Mouse (Mus musculus) kidney, adult 2 months (tissue): ENCODE data around the gene Tns3. TPM values are rescaled to one million over a fixed set of nuclear protein-coding genes. Genes with fewer than 3 reads are reported as not detected.
A peak's percentile ranks its signal among the peaks of the same experiment; 100 is the strongest.
"Not testable (repeated sequence)": the region's sequence is repeated elsewhere in the genome, so short reads cannot be mapped to it uniquely, and the experiment has no call there.

Experiments
- DNase-seq: peaks from one replicate; pipeline ENCODE4 v3.0.0; 2021
- H3K27ac ChIP-seq: fragments of 200-500 bp; 2 replicates; pipeline ENCODE4 v1.5.1; 2012; ENCODE audit warnings: low read depth, low read length, control low read depth, inconsistent platforms; ENCODE audit not compliant: insufficient read depth
- H3K27me3 ChIP-seq: fragments of 200-500 bp; replicated peaks from 2 replicates; pipeline ENCODE4 v1.6.1; 2012; ENCODE audit warnings: mild to moderate bottlenecking, moderate library complexity, low read length, inconsistent platforms; ENCODE audit not compliant: control insufficient read depth, insufficient read depth
- H3K36me3 ChIP-seq: fragments of 200-500 bp; 2 replicates; pipeline ENCODE4 v1.6.1; 2012; ENCODE audit warnings: mild to moderate bottlenecking, moderate library complexity, low read length, inconsistent platforms; ENCODE audit not compliant: control insufficient read depth, insufficient read depth
- H3K4me1 ChIP-seq: fragments of 200-500 bp; 2 replicates; pipeline ENCODE4 v1.6.1; 2011; ENCODE audit warnings: low read length; ENCODE audit not compliant: control insufficient read depth, insufficient read depth
- H3K4me3 ChIP-seq: fragments of 200-500 bp; 2 replicates; pipeline ENCODE4 v1.5.1; 2011; ENCODE audit warnings: mild to moderate bottlenecking, low read depth, low read length, control low read depth; ENCODE audit not compliant: insufficient read depth
- CTCF ChIP-seq: fragments of 200-500 bp; conservative IDR thresholded peaks from 2 replicates; pipeline ENCODE4 v1.5.1; 2011; ENCODE audit warnings: low read depth, mild to moderate bottlenecking, control low read depth, low read length, moderate library complexity, mixed read lengths; ENCODE audit not compliant: insufficient read depth, insufficient read length
- POLR2A ChIP-seq: fragments of 200-500 bp; IDR thresholded peaks from one replicate; pipeline ENCODE4 v1.6.1; 2011; ENCODE audit warnings: low read depth, low read length, control low read depth
- WGBS: fragments of 180-500 bp; shearing (Covaris S2); methylation state at CpG from one replicate; pipeline ENCODE4 v1.1.7; 2018; 5-methylcytosine and 5-hydroxymethylcytosine counted together
- polyA plus RNA-seq: library from polyadenylated mRNA; depleted of rRNA; stranded (reverse); fragments of >200 nt; gene quantifications from 2 replicates; pipeline ENCODE4 v1.2.3, GENCODE M21; 2012

Tns3 gene
- polyA plus RNA-seq, 1 experiment: 63.7 TPM

DNA sequence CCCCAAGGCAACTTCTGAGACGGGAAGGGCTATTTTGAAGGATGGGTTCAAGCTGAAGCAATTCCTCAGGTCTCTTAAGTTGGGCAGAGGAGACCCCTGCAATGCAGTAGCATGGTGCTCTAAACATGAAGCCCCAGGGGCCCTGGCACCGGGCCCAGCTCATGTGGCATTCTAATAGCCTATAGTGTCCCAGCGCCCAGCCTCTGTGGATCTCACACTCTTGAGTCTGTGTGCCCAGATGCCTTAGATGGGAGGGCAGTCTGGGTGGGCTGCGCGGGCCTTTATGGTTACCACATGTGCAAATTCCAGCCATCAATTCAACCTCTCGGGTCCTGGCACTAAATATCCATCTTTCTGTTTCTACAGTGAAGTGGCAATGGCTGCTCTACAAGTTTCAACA is 38.9 kb downstream of the Tns3 start:
- no peaks in the 10 kb centered on the region for H3K27me3 ChIP-seq
- TF ChIP-seq POLR2A (no peak), CTCF (no peak)
- H3K4me1 ChIP-seq: peaks cover 43% of the 10 kb centered on the region
- WGBS: 68% methylated on average over 6 of the region's 6 CpGs
- H3K4me3 ChIP-seq: no peak overlapping the region
- H3K36me3 ChIP-seq: no peaks in the 10 kb centered on the region
- peak overlapping the region; percentile 26; the same call in 1 of the 2 replicates for H3K27ac ChIP-seq
- no peak for DNase-seq

DNA sequence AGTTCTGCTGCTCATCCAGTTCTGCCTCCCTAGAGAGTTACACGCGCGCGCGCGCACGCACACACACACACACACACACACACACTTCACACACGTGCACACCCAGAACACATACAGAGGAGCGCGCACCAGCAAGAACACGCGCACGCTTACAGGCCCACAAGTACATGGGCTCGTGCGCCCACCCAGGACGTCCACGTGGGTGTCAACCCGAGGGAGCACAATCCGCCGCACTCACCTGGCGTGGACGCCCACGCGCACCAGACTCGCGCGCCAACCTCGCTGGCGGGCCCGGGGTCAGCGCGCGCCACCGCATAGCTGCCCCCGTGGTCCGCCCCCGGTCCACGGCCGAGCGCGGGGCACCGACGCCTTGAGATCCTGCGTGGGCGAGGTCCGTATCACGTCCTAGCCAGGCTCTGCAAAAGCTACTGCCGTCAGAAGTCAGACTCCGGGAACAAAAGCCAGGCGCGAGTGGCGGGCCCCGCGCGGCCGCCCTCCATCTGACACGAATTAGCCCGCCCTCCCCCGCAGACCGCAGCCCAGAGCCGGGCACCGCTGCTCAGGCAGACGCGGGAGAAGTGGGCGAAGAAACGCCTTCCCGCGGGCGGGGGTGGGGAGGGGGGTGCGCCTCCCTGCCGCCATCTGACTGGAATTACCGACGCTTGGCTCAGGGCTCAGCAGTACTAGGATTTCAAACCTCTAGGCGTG is 40.0 kb downstream of the Tns3 start:
- no peak for DNase-seq

GRCm38 (mm10) chr11:8623852-8624178 is 40.5 kb downstream of the Tns3 start:
- H3K27ac ChIP-seq: peak overlapping the region; percentile 47; the same call in 1 of the 2 replicates
- DNase-seq: no peak
- 13% methylated on average over 20 of the region's 20 CpGs for WGBS
- no peak for TF ChIP-seq POLR2A
- TF ChIP-seq CTCF: no peak
- no peaks in the 10 kb centered on the region for H3K27me3 ChIP-seq
- H3K36me3 ChIP-seq: no peaks in the 10 kb centered on the region
- H3K4me1 ChIP-seq: peaks cover 30% of the 10 kb centered on the region
- peak overlapping the region; percentile 54 for H3K4me3 ChIP-seq

More for the DNA sequence above, 40.0 kb downstream of the Tns3 start:
- 4% methylated on average over 74 of the region's 74 CpGs for WGBS
- H3K27me3 ChIP-seq: no peaks in the 10 kb centered on the region
- TF ChIP-seq CTCF (no peak), POLR2A (no peak)
- peak overlapping the region; percentile 54 for H3K4me3 ChIP-seq
- no peaks in the 10 kb centered on the region for H3K36me3 ChIP-seq
- H3K27ac ChIP-seq: peak overlapping the region; percentile 47
- H3K4me1 ChIP-seq: peaks cover 35% of the 10 kb centered on the region

DNA sequence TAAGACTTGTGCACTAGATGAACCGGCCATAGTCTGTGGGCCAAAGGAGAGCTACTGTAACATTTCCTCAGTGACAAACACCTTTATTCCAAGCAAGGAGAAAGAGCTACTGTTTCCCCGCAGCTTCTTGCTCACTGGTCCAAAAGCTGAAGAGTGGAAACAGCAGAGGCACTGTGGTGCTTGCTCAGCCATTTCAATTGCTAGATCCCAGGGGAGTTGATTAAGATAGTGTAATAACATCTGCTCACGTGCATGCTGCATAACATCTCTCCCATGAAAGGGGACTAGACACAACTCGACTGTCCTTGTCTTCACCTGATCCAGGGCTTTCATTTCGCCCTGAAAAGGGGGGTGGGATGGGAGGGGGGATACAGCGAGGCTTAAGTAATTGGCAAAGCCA is 41.7 kb downstream of the Tns3 start:
- WGBS: 50% methylated on average over 6 of the region's 6 CpGs
- Histone ChIP-seq H3K4me3 (peak overlapping the region; percentile 19; the same call in 1 of the 2 replicates), H3K36me3 (no peaks in the 10 kb centered on the region), H3K27ac (peak overlapping the region; percentile 70), H3K4me1 (peaks cover 26% of the 10 kb centered on the region), H3K27me3 (no peaks in the 10 kb centered on the region)
- DNase-seq: no peak
- no peak for TF ChIP-seq POLR2A
- no peak for TF ChIP-seq CTCF

- not testable (repeated sequence) for H3K4me3 ChIP-seq, H3K27me3 ChIP-seq, H3K36me3 ChIP-seq, H3K27ac ChIP-seq, DNase-seq
- H3K4me1 ChIP-seq: peaks cover 14% of the 10 kb centered on the region
- WGBS: 87% methylated on average over 7 of the region's 7 CpGs
These were observed 45.2 kb downstream of the Tns3 start for GRCm38 (mm10) chr11:8619111-8619510.

- WGBS: 50% methylated on average over 10 of the region's 10 CpGs
- DNase-seq: no peak
- no peaks in the 10 kb centered on the region for H3K36me3 ChIP-seq
- H3K4me3 ChIP-seq: no peak overlapping the region
- peaks cover 14% of the 10 kb centered on the region for H3K4me1 ChIP-seq
- no peak overlapping the region for H3K27ac ChIP-seq
- no peak for TF ChIP-seq CTCF
- no peak for TF ChIP-seq POLR2A
- H3K27me3 ChIP-seq: no peaks in the 10 kb centered on the region
These were observed 46.0 kb downstream of the Tns3 start for GRCm38 (mm10) chr11:8618301-8618700.

DNA sequence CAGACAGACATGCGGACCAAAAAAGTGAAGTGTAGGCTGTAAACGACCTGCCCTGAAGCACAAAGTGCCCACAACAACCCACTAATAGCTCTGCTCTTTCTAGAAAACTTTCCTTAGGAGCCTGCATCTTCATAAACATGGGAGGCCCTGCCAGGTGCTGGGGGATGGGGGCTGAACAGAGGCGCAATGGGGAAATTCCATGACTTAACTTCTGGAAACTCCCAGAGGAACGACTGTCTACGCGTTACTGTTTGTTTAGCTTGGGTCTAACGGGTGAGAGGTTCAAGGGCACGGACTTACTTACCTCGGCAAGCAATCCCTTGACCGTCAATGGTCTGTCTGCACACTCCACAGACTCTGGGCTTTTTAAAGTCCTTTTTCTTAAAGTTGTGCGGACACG is 48.9 kb downstream of the Tns3 start:
- H3K36me3 ChIP-seq: no peaks in the 10 kb centered on the region
- peaks cover 17% of the 10 kb centered on the region for H3K4me1 ChIP-seq
- H3K27ac ChIP-seq: peak overlapping the region; percentile 79
- H3K4me3 ChIP-seq: no peak overlapping the region
- WGBS: 22% methylated on average over 12 of the region's 12 CpGs
- TF ChIP-seq CTCF (no peak), POLR2A (no peak)
- peak; percentile 77 for DNase-seq
- no peaks in the 10 kb centered on the region for H3K27me3 ChIP-seq

GRCm38 (mm10) chr11:8610456-8610855 is 53.9 kb downstream of the Tns3 start:
- TF ChIP-seq POLR2A (no peak), CTCF (no peak)
- DNase-seq: peak; percentile 76
- peaks cover 12% of the 10 kb centered on the region for H3K4me1 ChIP-seq
- H3K4me3 ChIP-seq: no peak overlapping the region
- H3K27ac ChIP-seq: 0 out of 2 replicates have a peak overlapping the region, but pooled peaks have one; percentile 1
- no peaks in the 10 kb centered on the region for H3K36me3 ChIP-seq
- H3K27me3 ChIP-seq: no peaks in the 10 kb centered on the region
- 26% methylated on average over 7 of the region's 7 CpGs for WGBS
